Mouse (Mus musculus): ENCODE measurements at regions not wholly inside any gene's neighbourhood (a gene's known extent, or its start where the extent isn't known, plus 50 kb on each side); places are given as distances from the start of the nearest gene placed in this dataset.

DNA sequence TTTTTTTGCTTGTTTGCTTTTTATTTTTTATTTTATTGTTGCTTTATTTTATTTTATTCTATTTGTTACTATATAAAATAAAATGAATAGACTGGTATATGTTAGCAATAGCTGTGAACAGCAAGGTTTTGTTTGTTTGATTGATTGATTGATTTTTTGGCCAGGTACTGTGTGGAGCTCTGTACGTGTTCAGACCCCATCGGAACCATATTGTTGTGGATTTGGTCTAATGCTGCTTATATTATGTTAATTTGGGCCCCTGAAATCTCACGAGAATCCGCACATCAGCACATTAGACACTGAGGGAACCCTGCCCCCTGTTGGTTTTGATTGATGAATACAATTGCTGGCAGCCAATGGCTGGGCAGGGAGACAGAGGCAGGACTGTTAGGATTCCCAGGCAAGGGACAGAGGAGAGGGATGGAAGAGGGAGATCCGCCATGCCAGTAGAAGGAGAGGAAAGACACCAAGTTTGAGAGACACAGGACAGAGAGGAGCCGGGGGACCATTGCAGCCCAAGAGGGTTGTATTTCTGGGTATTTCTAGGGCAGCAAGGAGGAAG is 482.3 kb downstream of the Ipo11 start:
- Histone ChIP-seq H3K9me3 (ENCODE audit: low read depth, low read length) (no peaks in the 10 kb centered on the region), H3K4me2 (no peak overlapping the region), H3K4me3 (ENCODE audit: low read depth, low read length) (no peak overlapping the region), H3K27me3 (ENCODE audit: insufficient read depth, low read length) (no peaks in the 10 kb centered on the region), H3K36me3 (ENCODE audit: insufficient read depth) (no peaks in the 10 kb centered on the region), H3K27ac (ENCODE audit: low read depth) (no peak overlapping the region), H3K9ac (no peak overlapping the region), H3K4me1 (ENCODE audit: insufficient read depth) (no peaks in the 10 kb centered on the region)
- no peak for TF ChIP-seq CTCF (IDR thresholded peaks at IDR 0.05; ENCODE audit: low read depth)
- DNase-seq (no peak), ATAC-seq (ENCODE audit: insufficient read depth) (no peak)
- 82% methylated on average over 6 of the region's 6 CpGs for WGBS

DNA sequence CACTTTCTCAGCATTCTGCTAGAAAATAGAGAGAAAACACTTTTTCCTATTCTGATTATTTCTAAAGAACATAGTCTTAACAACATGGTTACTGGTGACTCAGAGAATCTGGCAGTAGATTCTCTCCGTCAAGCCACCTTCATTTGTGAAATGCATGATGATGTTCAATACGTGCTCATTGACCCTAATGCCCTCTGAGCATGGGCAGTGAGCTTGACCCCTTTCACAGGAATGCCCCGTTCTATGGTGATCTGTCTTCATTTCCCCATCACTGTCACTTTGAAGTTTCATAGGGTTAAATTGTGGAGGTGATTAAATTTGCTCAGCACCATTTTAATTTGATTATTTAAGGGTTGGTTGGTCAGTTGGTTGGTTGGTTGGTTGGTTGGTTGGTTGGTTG is 504.6 kb downstream of the Ipo11 start:
- H3K4me2 ChIP-seq, result no peak overlapping the region
- DNase-seq, result no peak
- 46% methylated on average over 3 of the region's 3 CpGs for WGBS

DNA sequence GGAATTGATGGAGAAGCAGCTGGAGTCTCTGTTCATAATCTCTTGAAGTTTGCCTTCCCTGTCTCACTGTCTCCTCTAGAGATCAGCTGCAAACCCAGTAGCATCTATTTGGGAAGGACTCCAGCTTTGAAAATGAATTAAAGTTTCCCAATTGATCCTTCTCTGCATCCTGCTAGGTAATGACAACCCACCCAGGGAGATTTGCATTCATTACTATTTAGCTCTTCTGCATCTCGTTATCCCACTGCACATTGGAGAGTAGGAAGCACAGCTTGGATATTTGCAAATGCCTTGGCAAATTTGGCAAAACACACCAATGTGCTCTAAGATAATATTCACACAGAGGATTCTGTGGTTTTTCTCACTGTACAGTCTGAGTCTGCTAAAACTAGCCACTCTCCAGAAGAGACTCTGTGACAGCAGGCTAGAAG is 530.1 kb downstream of the Ipo11 start:
- WGBS, result 55% methylated on average over 1 of the region's 1 CpGs
- DNase-seq (no peak), ATAC-seq (ENCODE audit: insufficient read depth) (no peak)
- no peak for TF ChIP-seq CTCF (IDR thresholded peaks at IDR 0.05; ENCODE audit: low read depth)
- H3K36me3 ChIP-seq (ENCODE audit: insufficient read depth), result no peaks in the 10 kb centered on the region
- H3K4me3 ChIP-seq (ENCODE audit: low read depth, low read length), result no peak overlapping the region
- no peaks in the 10 kb centered on the region for H3K4me1 ChIP-seq (ENCODE audit: insufficient read depth)
- H3K9me3 ChIP-seq (ENCODE audit: low read depth, low read length), result no peaks in the 10 kb centered on the region
- H3K4me2 ChIP-seq, result no peak overlapping the region
- no peaks in the 10 kb centered on the region for H3K27me3 ChIP-seq (ENCODE audit: insufficient read depth, low read length)
- no peak overlapping the region for H3K9ac ChIP-seq
- no peak overlapping the region for H3K27ac ChIP-seq (ENCODE audit: low read depth)

More for the DNA sequence above, 504.6 kb downstream of the Ipo11 start:
- Histone ChIP-seq H3K27ac (ENCODE audit: low read depth) (no peak overlapping the region), H3K36me3 (ENCODE audit: insufficient read depth) (no peaks in the 10 kb centered on the region), H3K4me3 (ENCODE audit: low read depth, low read length) (no peak overlapping the region), H3K9ac (no peak overlapping the region), H3K4me1 (ENCODE audit: insufficient read depth) (no peaks in the 10 kb centered on the region), H3K27me3 (ENCODE audit: insufficient read depth, low read length) (no peaks in the 10 kb centered on the region), H3K9me3 (ENCODE audit: low read depth, low read length) (no peaks in the 10 kb centered on the region)
- no peak for TF ChIP-seq CTCF (IDR thresholded peaks at IDR 0.05; ENCODE audit: low read depth)
- no peak for ATAC-seq (ENCODE audit: insufficient read depth)

DNA sequence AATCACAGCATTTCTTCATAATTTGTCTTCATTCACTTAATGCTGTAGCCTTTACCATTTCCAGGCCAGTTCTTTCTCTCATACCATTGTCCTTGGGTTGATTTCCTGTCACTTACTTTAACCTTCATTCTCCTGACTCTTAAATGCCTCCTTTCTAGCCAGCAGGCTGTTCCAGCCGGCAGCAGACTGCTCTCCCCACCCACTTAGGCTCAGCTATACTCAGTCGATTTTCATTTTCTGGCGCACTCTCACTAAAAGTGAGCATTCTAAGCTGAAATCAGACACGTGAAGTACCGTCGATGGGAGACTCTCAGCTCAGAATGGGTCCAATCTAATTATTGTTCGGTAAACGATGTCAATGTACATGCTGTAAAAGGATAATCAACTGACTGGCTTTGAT is 544.1 kb downstream of the Ipo11 start:
- Histone ChIP-seq H3K4me1 (ENCODE audit: insufficient read depth) (no peaks in the 10 kb centered on the region), H3K4me3 (ENCODE audit: low read depth, low read length) (no peak overlapping the region), H3K9me3 (ENCODE audit: low read depth, low read length) (no peaks in the 10 kb centered on the region), H3K9ac (no peak overlapping the region), H3K36me3 (ENCODE audit: insufficient read depth) (no peaks in the 10 kb centered on the region), H3K27ac (ENCODE audit: low read depth) (no peak overlapping the region), H3K27me3 (ENCODE audit: insufficient read depth, low read length) (no peaks in the 10 kb centered on the region), H3K4me2 (no peak overlapping the region)
- no peak for TF ChIP-seq CTCF (IDR thresholded peaks at IDR 0.05; ENCODE audit: low read depth)
- WGBS, result 84% methylated on average over 8 of the region's 8 CpGs
- ATAC-seq (ENCODE audit: insufficient read depth) (no peak), DNase-seq (no peak)

DNA sequence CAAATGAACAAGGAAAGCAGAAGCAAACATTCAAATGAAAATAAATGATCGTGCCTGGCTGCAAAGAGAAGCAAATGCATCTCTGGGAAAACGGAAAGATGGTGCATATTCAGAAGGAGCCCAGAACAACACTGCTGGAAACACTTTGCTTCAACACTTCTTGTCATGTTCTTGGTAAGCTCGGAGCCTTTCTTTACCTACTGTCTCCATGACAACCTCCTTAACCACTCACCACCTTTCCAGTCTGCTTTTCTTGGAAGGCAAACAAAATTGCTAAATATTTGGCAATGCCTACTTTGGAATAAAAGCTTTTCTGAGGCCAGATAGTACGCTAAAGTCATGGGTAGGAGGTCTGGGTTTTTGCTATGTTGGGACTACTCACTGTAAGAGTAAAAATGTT is 548.1 kb downstream of the Ipo11 start:
- H3K27ac ChIP-seq (ENCODE audit: low read depth), result no peak overlapping the region
- DNase-seq (peak; percentile 31), ATAC-seq (ENCODE audit: insufficient read depth) (peak; percentile 58; the same call in 1 of the 2 replicates)
- H3K4me3 ChIP-seq (ENCODE audit: low read depth, low read length), result no peak overlapping the region
- no peaks in the 10 kb centered on the region for H3K9me3 ChIP-seq (ENCODE audit: low read depth, low read length)
- H3K4me2 ChIP-seq, result no peak overlapping the region
- H3K4me1 ChIP-seq (ENCODE audit: insufficient read depth), result no peaks in the 10 kb centered on the region
- no peaks in the 10 kb centered on the region for H3K36me3 ChIP-seq (ENCODE audit: insufficient read depth)
- WGBS, result 46% methylated on average over 4 of the region's 4 CpGs
- no peak overlapping the region for H3K9ac ChIP-seq
- no peaks in the 10 kb centered on the region for H3K27me3 ChIP-seq (ENCODE audit: insufficient read depth, low read length)
- TF ChIP-seq CTCF (IDR thresholded peaks at IDR 0.05; ENCODE audit: low read depth), result no peak

DNA sequence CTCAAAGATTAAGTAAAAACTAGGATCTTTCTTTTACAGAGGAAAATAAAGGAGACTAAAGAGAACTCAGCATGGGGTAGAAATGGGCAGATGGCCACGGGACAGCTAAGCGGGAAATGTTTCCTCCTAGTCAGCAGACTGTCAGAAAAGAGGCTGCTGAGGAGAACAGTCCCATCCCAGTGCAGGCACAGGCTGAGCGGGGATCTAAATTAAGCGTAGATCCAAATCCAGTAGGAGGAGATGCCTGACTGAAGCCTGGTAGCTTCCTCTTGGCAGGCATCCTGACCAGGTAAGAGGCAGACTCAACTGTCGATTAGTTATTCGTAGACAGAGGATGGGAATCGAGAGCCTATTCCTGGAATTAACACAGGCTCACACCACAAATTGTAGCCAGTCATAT is 569.2 kb downstream of the Ipo11 start:
- no peak for TF ChIP-seq CTCF (IDR thresholded peaks at IDR 0.05; ENCODE audit: low read depth)

DNA sequence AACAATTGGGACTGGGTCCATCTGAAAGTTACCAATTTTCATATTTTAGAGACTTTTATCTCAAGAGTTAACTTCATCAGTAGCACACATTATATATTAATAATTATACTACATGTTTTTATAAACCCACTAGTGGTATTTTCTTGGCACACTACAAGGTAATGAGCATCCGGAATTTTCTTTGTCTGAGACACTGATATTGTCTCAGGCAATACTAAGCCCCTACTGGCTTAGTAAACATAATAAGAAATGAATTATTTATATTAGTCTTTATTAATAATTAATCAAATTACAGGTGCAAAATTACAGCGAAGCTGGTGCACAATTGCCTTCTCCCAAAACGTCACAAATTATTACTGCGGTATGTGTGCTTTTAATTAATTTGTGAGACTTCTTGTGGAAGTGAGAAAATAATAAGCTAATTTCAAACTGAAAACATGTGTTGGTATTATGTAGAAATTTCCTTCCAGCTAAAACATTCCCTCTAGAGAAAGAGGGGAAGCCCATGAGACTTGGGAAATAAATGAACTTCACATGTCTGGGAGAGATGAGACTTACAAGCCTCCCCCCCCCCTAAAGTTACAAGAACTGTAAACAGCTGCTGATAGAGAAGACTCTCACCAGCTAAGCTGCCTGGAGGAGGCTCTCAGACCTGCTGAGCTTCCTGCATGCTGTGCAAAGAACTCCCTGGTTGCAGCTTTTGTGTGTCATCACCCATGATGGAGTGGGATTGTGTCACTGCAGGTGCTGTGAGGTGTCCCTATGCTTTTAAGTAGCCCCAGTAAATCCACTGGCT is 583.9 kb downstream of the Ipo11 start:
- no peaks in the 10 kb centered on the region for H3K4me1 ChIP-seq (ENCODE audit: insufficient read depth)
- ATAC-seq (ENCODE audit: insufficient read depth), result no peak
- H3K9ac ChIP-seq, result no peak overlapping the region
- WGBS, result 83% methylated on average over 4 of the region's 4 CpGs
- no peaks in the 10 kb centered on the region for H3K9me3 ChIP-seq (ENCODE audit: low read depth, low read length)
- no peaks in the 10 kb centered on the region for H3K36me3 ChIP-seq (ENCODE audit: insufficient read depth)
- H3K27ac ChIP-seq (ENCODE audit: low read depth), result no peak overlapping the region
- DNase-seq, result no peak
- no peaks in the 10 kb centered on the region for H3K27me3 ChIP-seq (ENCODE audit: insufficient read depth, low read length)
- no peak for TF ChIP-seq CTCF (IDR thresholded peaks at IDR 0.05; ENCODE audit: low read depth)
- no peak overlapping the region for H3K4me2 ChIP-seq
- H3K4me3 ChIP-seq (ENCODE audit: low read depth, low read length), result no peak overlapping the region

More for the DNA sequence above, 569.2 kb downstream of the Ipo11 start:
- no peak for DNase-seq
- Histone ChIP-seq H3K9me3 (ENCODE audit: low read depth, low read length) (no peaks in the 10 kb centered on the region), H3K4me3 (ENCODE audit: low read depth, low read length) (no peak overlapping the region), H3K4me2 (no peak overlapping the region), H3K36me3 (ENCODE audit: insufficient read depth) (no peaks in the 10 kb centered on the region), H3K9ac (no peak overlapping the region), H3K4me1 (ENCODE audit: insufficient read depth) (no peaks in the 10 kb centered on the region), H3K27me3 (ENCODE audit: insufficient read depth, low read length) (no peaks in the 10 kb centered on the region), H3K27ac (ENCODE audit: low read depth) (no peak overlapping the region)
- WGBS, result 74% methylated on average over 7 of the region's 7 CpGs
- no peak for ATAC-seq (ENCODE audit: insufficient read depth)
